Mouse (Mus musculus) T-helper 17 cell (primary cell): ENCODE results near the gene Gm17657.

Experiments used
- in situ Hi-C, 2 experiments: fragments of 300-600 bp; cut with MboI, MseI; formaldehyde crosslinking; loops; 1 replicate in 1 of 2; 2 replicates in 1 of 2; pipeline ENCODE4 v1.15.1; 2025; ENCODE audit warnings: high pct_unique_total_duplicates in 2 of 2

The Gm17657 gene

DNA sequence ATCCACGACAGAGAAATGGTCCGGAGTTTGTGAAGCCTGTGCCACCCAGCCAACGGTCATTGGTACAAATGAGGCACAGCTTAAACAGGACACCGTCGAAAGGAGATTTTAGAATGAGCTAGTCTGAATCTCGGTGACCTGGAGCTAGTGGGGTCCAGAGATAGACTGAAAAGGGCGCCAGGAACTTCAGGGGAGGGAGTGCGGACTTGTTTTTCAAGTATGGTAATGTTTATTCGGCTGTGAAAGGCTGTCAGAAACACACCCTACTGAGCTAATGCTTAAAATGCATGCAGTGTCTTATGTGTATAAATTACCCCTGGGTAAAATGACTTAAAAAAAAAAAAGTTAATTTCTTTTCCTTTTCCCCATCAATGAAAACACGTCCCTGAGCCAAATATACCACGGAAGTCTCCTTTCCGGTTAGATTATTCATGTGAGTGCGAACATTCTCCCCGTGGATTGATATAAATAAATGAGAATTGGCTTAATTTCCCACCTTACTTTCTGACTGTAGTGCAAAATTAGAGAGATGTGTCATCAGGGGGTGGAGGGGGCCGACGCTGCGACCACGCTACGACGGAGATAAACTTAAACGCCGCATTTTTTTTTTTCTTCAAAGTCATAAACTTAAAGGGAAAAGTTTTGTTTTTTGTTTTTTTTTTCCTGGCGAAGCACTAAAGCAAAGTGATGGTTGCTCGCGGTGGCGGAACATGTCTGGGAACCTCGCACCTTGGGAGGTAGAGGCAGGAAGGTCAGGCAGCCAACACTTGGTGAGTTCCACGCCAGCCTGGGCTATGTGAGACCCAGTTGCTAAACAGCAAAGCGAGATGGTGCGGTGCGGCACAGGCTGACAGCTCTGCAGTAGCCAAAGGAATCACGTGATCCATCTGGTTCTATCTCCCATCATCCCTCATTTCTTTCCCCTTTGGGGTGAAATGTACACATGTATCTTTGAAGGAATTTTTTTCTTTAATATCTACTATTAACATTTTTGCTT is 46.5 kb downstream of the Gm17657 start:
- in situ Hi-C loops: no loop called here

DNA sequence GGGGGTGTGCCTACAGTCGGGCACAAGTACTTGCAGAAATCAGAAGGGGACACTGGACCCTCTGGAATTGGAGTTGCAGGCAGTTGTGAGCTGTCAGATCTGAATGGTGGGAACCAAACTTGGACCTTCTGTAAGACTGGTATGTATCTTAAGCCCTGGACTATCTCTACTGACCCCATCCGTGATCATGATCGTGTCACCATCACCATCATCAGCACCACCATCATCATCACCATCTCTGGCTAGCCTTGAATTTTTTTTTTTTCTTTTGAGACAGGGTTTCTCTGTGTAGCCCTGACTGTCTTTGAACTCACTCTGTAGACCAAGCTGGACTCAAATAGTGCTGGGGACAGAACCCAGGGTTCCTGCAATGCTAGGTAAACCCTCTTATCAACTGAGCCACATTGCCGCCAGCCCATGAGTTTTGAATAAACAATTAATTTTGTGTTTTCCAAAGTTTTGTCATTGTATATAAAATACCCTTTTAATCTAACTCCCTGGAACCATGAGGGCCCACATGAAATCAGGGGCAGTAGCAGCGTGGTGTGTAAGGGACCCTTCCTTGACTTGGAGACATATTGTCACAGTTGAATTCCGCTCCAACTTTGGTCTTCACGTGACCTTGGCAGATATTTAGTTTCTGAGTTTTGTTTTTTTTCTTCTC is 47.3 kb downstream of the Gm17657 start:
- in situ Hi-C loops: no loop called here

DNA sequence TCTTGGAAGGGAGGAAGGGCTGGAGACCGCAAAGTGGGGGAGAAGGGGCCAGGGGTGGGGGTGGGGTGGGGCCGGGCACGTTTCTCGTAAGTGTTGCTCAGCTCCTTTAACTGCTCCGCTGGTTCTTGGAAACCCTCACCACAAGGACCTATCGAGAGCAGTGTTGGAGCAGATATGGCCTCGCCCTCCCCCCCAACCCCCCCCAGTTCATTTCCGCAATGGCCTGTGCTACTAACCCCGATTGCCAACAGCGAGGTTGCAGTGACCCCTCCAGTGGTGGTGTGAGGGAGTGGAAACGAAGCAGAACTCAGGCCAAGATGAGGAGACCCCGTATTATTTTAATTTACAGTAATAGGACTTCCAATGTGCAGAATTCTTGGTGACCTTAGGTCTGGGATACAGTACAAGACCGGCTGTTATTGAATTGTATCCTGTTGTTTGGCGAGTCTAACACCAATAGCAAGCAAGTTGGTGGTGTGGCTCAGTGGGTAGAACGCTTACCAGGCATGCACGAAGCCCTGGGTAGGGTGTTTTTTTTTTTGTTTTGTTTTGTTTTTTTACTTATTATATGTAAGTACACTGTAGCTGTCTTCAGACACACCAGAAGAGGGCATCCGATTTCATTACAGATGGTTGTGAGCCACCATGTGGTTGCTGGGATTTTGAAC is 48.5 kb downstream of the Gm17657 start:
- in situ Hi-C loops: no loop called here

- in situ Hi-C loops: no loop called here
Measured at GRCm38 (mm10) chr17:29500243-29500740, 49.1 kb downstream of the Gm17657 start.

DNA sequence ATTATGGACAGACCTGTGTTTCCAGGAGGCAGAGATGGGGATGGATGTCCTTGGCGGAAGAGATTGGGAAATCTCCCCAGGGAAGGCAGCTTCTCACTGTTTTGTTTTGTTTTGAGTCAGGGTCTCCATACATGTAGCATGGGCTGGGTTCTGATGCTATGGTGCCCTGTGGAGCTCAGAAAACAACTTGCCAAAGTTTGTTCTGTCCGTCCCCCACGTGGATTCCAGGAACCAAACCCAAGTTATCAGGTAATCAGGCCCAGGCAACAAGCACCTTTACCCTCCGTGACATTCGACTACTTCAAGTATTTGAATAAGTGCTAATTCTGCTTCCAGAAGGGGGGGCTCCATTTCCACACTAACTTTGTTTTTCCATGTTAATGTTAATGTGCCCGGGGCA is 49.9 kb downstream of the Gm17657 start:
- in situ Hi-C loops: loop anchor here in 1 of 2 experiments (10.0 kb wide), 1 partner anchor 465 kb away; the partner anchor contains the start of gene Srsf3

GRCm38 (mm10) chr17:29498952-29499351 is 50.5 kb downstream of the Gm17657 start:
- in situ Hi-C loops: loop anchor here in 1 of 2 experiments (10.0 kb wide), 1 partner anchor 464 kb away; the partner anchor contains the start of gene Srsf3

DNA sequence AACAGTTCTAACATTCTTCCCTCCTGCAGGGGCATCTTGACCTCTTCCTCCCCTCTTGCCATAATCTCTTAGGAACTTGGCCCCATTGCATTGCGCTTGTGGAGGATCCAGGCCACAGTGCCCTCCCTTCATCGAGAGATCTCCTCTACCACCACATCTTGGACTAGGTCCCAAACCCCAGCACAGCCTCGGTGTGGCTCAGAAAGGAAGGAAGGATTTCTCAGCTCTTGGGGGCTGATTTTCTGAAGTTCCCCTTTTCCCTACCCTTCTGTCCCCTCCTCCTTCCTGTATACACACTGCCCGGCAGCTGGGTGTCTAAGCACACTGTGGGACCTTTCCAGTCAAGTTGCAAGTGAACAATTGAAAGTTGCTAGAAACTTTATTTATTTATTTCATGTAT is 51.4 kb downstream of the Gm17657 start:
- in situ Hi-C loops: loop anchor here in 1 of 2 experiments (10.0 kb wide), 1 partner anchor 463 kb away; the partner anchor contains the start of gene Srsf3

DNA sequence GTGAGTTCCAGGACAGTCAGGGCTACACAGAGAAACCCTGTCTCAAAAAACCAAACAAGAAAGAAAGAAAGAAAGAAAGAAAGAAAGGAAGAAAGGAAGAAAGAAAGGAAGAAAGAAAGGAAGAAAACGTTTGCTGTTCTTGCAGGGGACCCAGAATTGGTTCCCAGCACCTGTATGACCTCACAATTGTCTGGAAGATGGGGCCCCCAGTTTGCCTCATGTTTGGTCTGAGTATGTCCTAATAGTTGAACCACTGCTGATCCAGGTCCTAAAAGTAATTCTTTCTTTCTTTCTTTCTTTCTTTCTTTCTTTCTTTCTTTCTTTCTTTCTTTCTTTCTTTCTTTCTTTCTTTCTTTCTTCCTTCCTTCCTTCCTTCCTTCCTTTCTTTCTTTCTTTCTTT is 52.0 kb downstream of the Gm17657 start:
- in situ Hi-C loops: loop anchor here in 1 of 2 experiments (10.0 kb wide), 1 partner anchor 463 kb away; the partner anchor contains the start of gene Srsf3

DNA sequence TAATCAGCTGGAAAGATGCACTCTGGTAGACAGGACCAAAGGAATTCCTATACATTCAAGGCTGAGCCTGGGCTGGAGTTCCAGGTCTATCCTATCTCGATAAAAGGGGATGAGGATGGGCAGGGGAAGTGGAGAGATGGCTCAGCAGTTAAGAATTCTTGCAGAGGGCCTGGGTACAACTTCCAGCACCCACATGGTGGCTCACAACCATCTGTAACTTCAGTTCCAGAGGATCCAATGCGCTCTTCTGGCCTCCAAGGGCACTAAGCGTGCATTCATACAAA is 52.4 kb downstream of the Gm17657 start:
- in situ Hi-C loops: loop anchor here in 1 of 2 experiments (10.0 kb wide), 1 partner anchor 462 kb away; the partner anchor contains the start of gene Srsf3

GRCm38 (mm10) chr17:29496211-29497070 is 53.0 kb downstream of the Gm17657 start:
- in situ Hi-C loops: loop anchor here in 1 of 2 experiments (10.0 kb wide), 1 partner anchor 462 kb away; the partner anchor contains the start of gene Srsf3

DNA sequence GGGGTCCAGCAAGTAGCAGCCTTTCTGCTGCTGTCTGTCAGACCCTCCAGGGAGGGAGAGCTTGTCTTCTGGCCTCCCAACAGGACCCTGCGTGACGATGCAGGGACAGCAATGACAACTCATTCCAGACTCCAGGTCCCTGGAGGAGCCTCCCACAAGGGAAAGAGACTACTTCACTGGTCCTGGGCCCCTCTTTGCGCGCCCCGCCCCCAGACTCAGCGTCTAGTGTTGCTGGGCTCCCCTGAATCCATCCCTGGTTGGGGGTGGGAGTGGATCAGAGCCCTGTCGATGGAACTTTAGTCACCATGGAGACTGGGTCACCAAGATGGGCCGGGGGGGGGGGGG is 54.7 kb downstream of the Gm17657 start:
- in situ Hi-C loops: loop anchor here in 1 of 2 experiments (5.0 to 10.0 kb wide), 3 partner anchors 57 to 460 kb away; partner anchors contain the start of gene Srsf3

GRCm38 (mm10) chr17:29494062-29494731 is 55.2 kb downstream of the Gm17657 start:
- in situ Hi-C loops: loop anchor here in 1 of 2 experiments (5.0 to 10.0 kb wide), 3 partner anchors 57 to 459 kb away; partner anchors contain the start of gene Srsf3

GRCm38 (mm10) chr17:29493461-29493980 is 55.9 kb downstream of the Gm17657 start:
- in situ Hi-C loops: loop anchor here in 1 of 2 experiments (5.0 to 10.0 kb wide), 3 partner anchors 56 to 459 kb away; partner anchors contain the start of gene Srsf3

GRCm38 (mm10) chr17:29492269-29493191 is 56.9 kb downstream of the Gm17657 start:
- in situ Hi-C loops: loop anchor here in 1 of 2 experiments (5.0 to 10.0 kb wide), 3 partner anchors 55 to 458 kb away; partner anchors contain the start of gene Srsf3

DNA sequence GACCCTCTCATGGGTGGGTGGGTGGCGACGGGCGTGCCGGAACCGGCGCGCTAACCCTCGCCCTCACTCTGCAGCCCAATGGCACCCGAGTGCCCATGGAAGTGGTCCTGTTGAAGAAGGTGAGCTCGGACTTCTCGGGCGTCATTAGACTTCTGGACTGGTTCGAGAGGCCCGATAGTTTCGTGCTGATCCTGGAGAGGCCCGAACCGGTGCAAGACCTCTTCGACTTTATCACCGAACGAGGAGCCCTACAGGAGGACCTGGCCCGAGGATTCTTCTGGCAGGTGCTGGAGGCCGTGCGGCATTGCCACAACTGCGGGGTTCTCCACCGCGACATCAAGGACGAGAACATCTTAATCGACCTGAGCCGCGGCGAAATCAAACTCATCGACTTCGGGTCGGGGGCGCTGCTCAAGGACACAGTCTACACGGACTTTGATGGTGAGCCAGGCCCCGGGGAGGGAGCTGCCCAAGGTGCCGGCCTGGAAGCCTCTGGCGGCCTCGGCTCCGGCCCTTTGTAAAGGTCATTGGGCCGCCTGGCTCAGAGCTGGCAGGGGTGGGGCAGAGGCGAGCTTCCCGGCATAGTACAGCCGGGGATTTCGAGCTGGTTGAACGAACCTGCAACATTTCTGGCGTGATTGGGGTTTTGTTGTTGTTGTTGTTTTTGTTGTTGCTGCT is 57.7 kb downstream of the Gm17657 start:
- in situ Hi-C loops: loop anchor here in 1 of 2 experiments (5.0 to 10.0 kb wide), 3 partner anchors 54 to 457 kb away; partner anchors contain the start of gene Srsf3

- in situ Hi-C loops: loop anchor here in 1 of 2 experiments (5.0 to 10.0 kb wide), 3 partner anchors 54 to 456 kb away; partner anchors contain the start of gene Srsf3
Measured at GRCm38 (mm10) chr17:29490713-29491581, 58.5 kb downstream of the Gm17657 start, which contains the start of gene Pim1. TSS of gene Pim1 (plus strand) at chr17:29490753.
